Mouse (Mus musculus) embryonic facial prominence, embryonic 13.5 days (tissue): Measurements from ENCODE around the gene Uchl5. TPM values are rescaled to one million over a fixed set of nuclear protein-coding genes. Genes with fewer than 3 reads are reported as not detected.

Experiments used
- ATAC-seq: fragments of 200-750 bp; cut with Nextera tagmentation; 2 replicates; pipeline ENCODE4 v1.8.0; 2017; ENCODE audit warnings: low read depth; ENCODE audit not compliant: insufficient number of reproducible peaks, insufficient read depth, low FRiP score, low TSS enrichment
- H3K27ac ChIP-seq: fragments of 300-500 bp; sonication (generic); 2 replicates; pipeline ENCODE4 v1.5.1; 2015; ENCODE audit warnings: moderate library complexity, mild to moderate bottlenecking, inconsistent platforms
- H3K27me3 ChIP-seq: fragments of 300-500 bp; sonication (generic); 2 replicates; pipeline ENCODE4 v1.6.1; 2015; ENCODE audit warnings: mild to moderate bottlenecking, inconsistent platforms
- H3K36me3 ChIP-seq: fragments of 300-500 bp; sonication (generic); 2 replicates; pipeline ENCODE4 v1.6.1; 2015; ENCODE audit warnings: mild to moderate bottlenecking, inconsistent platforms
- H3K4me1 ChIP-seq: fragments of 300-500 bp; sonication (generic); 2 replicates; pipeline ENCODE4 v1.6.1; 2015; ENCODE audit warnings: inconsistent platforms
- H3K4me2 ChIP-seq: fragments of 300-500 bp; sonication (generic); 2 replicates; pipeline ENCODE4 v1.6.1; 2015; ENCODE audit warnings: moderate library complexity, mild to moderate bottlenecking, inconsistent platforms
- H3K4me3 ChIP-seq: fragments of 300-500 bp; sonication (generic); 2 replicates; pipeline ENCODE4 v1.5.1; 2015; ENCODE audit warnings: mild to moderate bottlenecking, inconsistent platforms
- H3K9ac ChIP-seq: fragments of 300-500 bp; sonication (generic); 2 replicates; pipeline ENCODE4 v1.6.1; 2015; ENCODE audit warnings: mild to moderate bottlenecking, inconsistent platforms
- H3K9me3 ChIP-seq: fragments of 300-500 bp; sonication (generic); 2 replicates; pipeline ENCODE4 v1.6.1; 2016; ENCODE audit warnings: inconsistent platforms
- WGBS: fragments of 180-500 bp; shearing (Covaris S2); methylation state at CpG from one replicate; pipeline ENCODE4 v1.1.7; 2015; ENCODE audit warnings: mixed read lengths; 5-methylcytosine and 5-hydroxymethylcytosine counted together
- polyA plus RNA-seq: library from polyadenylated mRNA; unstranded; fragments of >200 nt; fragmentation: Nextera tagmentation; extraction: Ambion mirVana; gene quantifications from 2 replicates; pipeline ENCODE4 v1.2.1, GENCODE M21; 2015

The Uchl5 gene
- polyA plus RNA-seq, 1 experiment from 2014 or later: 90.9 TPM

- Histone ChIP-seq H3K27me3 (no peaks in the 10 kb centered on the region), H3K36me3 (no peaks in the 10 kb centered on the region), H3K9ac (no peak overlapping the region), H3K4me2 (0 out of 2 replicates have a peak overlapping the region, but pooled peaks have one; percentile 24), H3K4me3 (no peak overlapping the region), H3K9me3 (no peaks in the 10 kb centered on the region), H3K4me1 (no peaks in the 10 kb centered on the region), H3K27ac (no peak overlapping the region)
- WGBS: 45% methylated on average over 7 of the region's 7 CpGs
- 0 out of 2 replicates have a peak, but pooled peaks have one; percentile 67 for ATAC-seq
These were observed 36.7 kb downstream of the Uchl5 start for GRCm38 (mm10) chr1:143813676-143814360.

GRCm38 (mm10) chr1:143820096-143820877, 43.2 kb downstream of the Uchl5 start:
- Histone ChIP-seq H3K4me2 (no peak overlapping the region), H3K4me1 (0 out of 2 replicates have a peak, but pooled peaks cover 2% of the 10 kb centered on the region), H3K36me3 (no peaks in the 10 kb centered on the region), H3K4me3 (no peak overlapping the region), H3K9ac (no peak overlapping the region), H3K27ac (no peak overlapping the region), H3K27me3 (no peaks in the 10 kb centered on the region), H3K9me3 (no peaks in the 10 kb centered on the region)
- WGBS: 73% methylated on average over 2 of the region's 2 CpGs
- no peak for ATAC-seq

GRCm38 (mm10) chr1:143822677-143823076, 45.6 kb downstream of the Uchl5 start:
- Histone ChIP-seq H3K9ac (no peak overlapping the region), H3K4me1 (0 out of 2 replicates have a peak, but pooled peaks cover 2% of the 10 kb centered on the region), H3K27ac (no peak overlapping the region), H3K27me3 (no peaks in the 10 kb centered on the region), H3K36me3 (no peaks in the 10 kb centered on the region), H3K9me3 (no peaks in the 10 kb centered on the region), H3K4me3 (no peak overlapping the region), H3K4me2 (no peak overlapping the region)
- WGBS: 85% methylated on average over 3 of the region's 3 CpGs
- ATAC-seq: no peak

GRCm38 (mm10) chr1:143830713-143831112, 53.6 kb downstream of the Uchl5 start:
- 63% methylated on average over 3 of the region's 3 CpGs for WGBS
- Histone ChIP-seq H3K36me3 (no peaks in the 10 kb centered on the region), H3K27ac (no peak overlapping the region), H3K4me3 (no peak overlapping the region), H3K9me3 (no peaks in the 10 kb centered on the region), H3K9ac (no peak overlapping the region), H3K27me3 (no peaks in the 10 kb centered on the region), H3K4me2 (no peak overlapping the region), H3K4me1 (no peaks in the 10 kb centered on the region)
- ATAC-seq: no peak

GRCm38 (mm10) chr1:143836363-143837182, 59.5 kb downstream of the Uchl5 start:
- Histone ChIP-seq H3K36me3 (no peaks in the 10 kb centered on the region), H3K27me3 (no peaks in the 10 kb centered on the region), H3K4me3 (no peak overlapping the region), H3K27ac (no peak overlapping the region), H3K9ac (no peak overlapping the region), H3K4me1 (no peaks in the 10 kb centered on the region), H3K4me2 (no peak overlapping the region), H3K9me3 (no peaks in the 10 kb centered on the region)
- WGBS: 59% methylated on average over 7 of the region's 7 CpGs
- no peak for ATAC-seq

GRCm38 (mm10) chr1:143837681-143838080, 60.6 kb downstream of the Uchl5 start:
- Histone ChIP-seq H3K27ac (no peak overlapping the region), H3K27me3 (no peaks in the 10 kb centered on the region), H3K9me3 (no peaks in the 10 kb centered on the region), H3K4me3 (no peak overlapping the region), H3K36me3 (no peaks in the 10 kb centered on the region), H3K4me2 (no peak overlapping the region), H3K9ac (no peak overlapping the region), H3K4me1 (no peaks in the 10 kb centered on the region)
- ATAC-seq: no peak
- 92% methylated on average over 4 of the region's 4 CpGs for WGBS

GRCm38 (mm10) chr1:143838896-143839410, 61.9 kb downstream of the Uchl5 start:
- no peaks in the 10 kb centered on the region for H3K27me3 ChIP-seq
- H3K9me3 ChIP-seq: no peaks in the 10 kb centered on the region
- no peaks in the 10 kb centered on the region for H3K4me1 ChIP-seq
- no peak overlapping the region for H3K9ac ChIP-seq
- no peak overlapping the region for H3K4me2 ChIP-seq
- H3K27ac ChIP-seq: no peak overlapping the region
- no peak for ATAC-seq
- H3K4me3 ChIP-seq: no peak overlapping the region
- no peaks in the 10 kb centered on the region for H3K36me3 ChIP-seq
- WGBS: 75% methylated on average over 2 of the region's 2 CpGs

GRCm38 (mm10) chr1:143852329-143852728, 75.3 kb downstream of the Uchl5 start:
- Histone ChIP-seq H3K27ac (no peak overlapping the region), H3K27me3 (no peaks in the 10 kb centered on the region), H3K9ac (no peak overlapping the region), H3K36me3 (no peaks in the 10 kb centered on the region), H3K4me2 (no peak overlapping the region), H3K4me3 (no peak overlapping the region), H3K4me1 (no peaks in the 10 kb centered on the region), H3K9me3 (no peaks in the 10 kb centered on the region)
- WGBS: 45% methylated on average over 4 of the region's 4 CpGs
- no peak for ATAC-seq

GRCm38 (mm10) chr1:143852779-143853358, 75.8 kb downstream of the Uchl5 start:
- no peak overlapping the region for H3K9ac ChIP-seq
- 75% methylated on average over 2 of the region's 2 CpGs for WGBS
- no peaks in the 10 kb centered on the region for H3K9me3 ChIP-seq
- H3K4me1 ChIP-seq: no peaks in the 10 kb centered on the region
- no peaks in the 10 kb centered on the region for H3K36me3 ChIP-seq
- H3K4me2 ChIP-seq: no peak overlapping the region
- no peak for ATAC-seq
- no peaks in the 10 kb centered on the region for H3K27me3 ChIP-seq
- H3K4me3 ChIP-seq: no peak overlapping the region
- no peak overlapping the region for H3K27ac ChIP-seq

- Histone ChIP-seq H3K9ac (no peak overlapping the region), H3K36me3 (no peaks in the 10 kb centered on the region), H3K4me2 (no peak overlapping the region), H3K27ac (no peak overlapping the region), H3K27me3 (no peaks in the 10 kb centered on the region), H3K4me3 (no peak overlapping the region), H3K4me1 (no peaks in the 10 kb centered on the region), H3K9me3 (no peaks in the 10 kb centered on the region)
- WGBS: 26% methylated on average over 8 of the region's 8 CpGs
- ATAC-seq: no peak
These were observed 76.6 kb downstream of the Uchl5 start for GRCm38 (mm10) chr1:143853691-143854115.

- no peak overlapping the region for H3K27ac ChIP-seq
- no peaks in the 10 kb centered on the region for H3K36me3 ChIP-seq
- no peaks in the 10 kb centered on the region for H3K9me3 ChIP-seq
- no peaks in the 10 kb centered on the region for H3K27me3 ChIP-seq
- no peak for ATAC-seq
- no peak overlapping the region for H3K9ac ChIP-seq
- no peaks in the 10 kb centered on the region for H3K4me1 ChIP-seq
- 84% methylated on average over 5 of the region's 5 CpGs for WGBS
- H3K4me2 ChIP-seq: no peak overlapping the region
- H3K4me3 ChIP-seq: no peak overlapping the region
These were observed 78.6 kb downstream of the Uchl5 start for GRCm38 (mm10) chr1:143855706-143856105.
